In the genomic region with DNA sequence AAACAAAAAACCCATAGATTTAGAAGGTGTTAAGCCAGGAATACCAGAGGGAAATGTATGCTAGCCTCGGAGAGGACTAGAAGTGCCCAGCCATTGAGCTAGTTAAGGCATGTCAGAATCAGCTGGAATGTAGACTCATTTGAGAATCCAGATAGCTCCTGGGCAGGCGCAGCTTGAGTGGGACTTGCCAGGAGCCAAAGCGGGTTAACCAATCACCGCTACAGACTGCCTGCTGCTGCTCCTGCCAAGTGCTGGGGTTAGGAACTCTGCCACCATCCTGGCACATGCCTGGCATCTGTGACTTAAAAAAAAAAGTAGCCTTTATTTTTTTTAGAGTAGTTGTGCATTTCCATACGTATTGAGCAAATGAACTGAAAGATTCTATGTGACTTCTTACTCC, we compare ENCODE assay signal across 7 mouse cellular contexts.
DNase-seq lines count a peak whose midpoint lies in the region; ATAC-seq and TF ChIP-seq lines count a peak whose summit lies in the region.

No protein-coding gene starts in this region.

- no peaks in the 10 kb centered on the region for H3K9me3 ChIP-seq in kidney, embryonic 15.5 days (replicated peaks)
- no peaks in the 10 kb centered on the region for H3K9me3 ChIP-seq in heart, embryonic 16.5 days (replicated peaks; ENCODE audit: control insufficient read depth, low read length)

- no peaks in the 10 kb centered on the region for H3K27me3 ChIP-seq in kidney, embryonic 15.5 days
- H3K27me3 ChIP-seq in heart, embryonic 16.5 days (ENCODE audit: control insufficient read depth, insufficient read depth, low read length): no peaks in the 10 kb centered on the region

- no peak for ATAC-seq in kidney, embryonic 15.5 days (replicated peaks; ENCODE audit: low FRiP score)
- ATAC-seq in heart, embryonic 16.5 days (replicated peaks; ENCODE audit: extremely low read depth, insufficient read depth, low FRiP score): peak; percentile 84
- no peak for ATAC-seq in CD4-positive, CD25-positive, alpha-beta regulatory T cell, adult 4 months

- 90% methylated on average over 5 of the region's 5 CpGs for WGBS in kidney, embryonic 15.5 days
- WGBS in heart, embryonic 16.5 days: 55% methylated on average over 5 of the region's 5 CpGs

- H3K4me2 ChIP-seq in kidney, embryonic 15.5 days: no peak overlapping the region
- H3K4me2 ChIP-seq in heart, embryonic 16.5 days (ENCODE audit: low read depth, low read length): no peak overlapping the region

- no peak overlapping the region for H3K9ac ChIP-seq in kidney, embryonic 15.5 days
- H3K9ac ChIP-seq in heart, embryonic 16.5 days (ENCODE audit: low read length): no peak overlapping the region

- no peak for TF ChIP-seq POLR2A in brain, embryonic 14.5 days (IDR thresholded peaks at IDR 0.05; ENCODE audit: borderline replicate concordance, extremely low read depth, insufficient read depth, insufficient read length, poor library complexity, severe bottlenecking)

- peaks cover 16% of the 10 kb centered on the region for H3K4me1 ChIP-seq in kidney, embryonic 15.5 days
- peaks cover 15% of the 10 kb centered on the region for H3K4me1 ChIP-seq in heart, embryonic 16.5 days (ENCODE audit: control insufficient read depth, insufficient read depth, low read length)

- no peaks in the 10 kb centered on the region for H3K36me3 ChIP-seq in kidney, embryonic 15.5 days
- H3K36me3 ChIP-seq in heart, embryonic 16.5 days (ENCODE audit: control insufficient read depth, insufficient read depth): no peaks in the 10 kb centered on the region

- peak; percentile 81 for DNase-seq in kidney, adult 11 months
- peak; percentile 24 for DNase-seq in NIH3T3 (ENCODE audit: low read depth)
- DNase-seq in brain, embryonic 14.5 days (ENCODE audit: low read depth): peak; percentile 79
- no peak for DNase-seq in layer of hippocampus, adult 11-12 months (ENCODE audit: low spot score)

- TF ChIP-seq CTCF in brain, embryonic 14.5 days (IDR thresholded peaks at IDR 0.05; ENCODE audit: borderline replicate concordance, extremely low read depth, insufficient read depth, insufficient read length): no peak

- H3K27ac ChIP-seq in kidney, embryonic 15.5 days: no peak overlapping the region
- H3K27ac ChIP-seq in heart, embryonic 16.5 days (ENCODE audit: low read length): peak overlapping the region; percentile 21

- no peak overlapping the region for H3K4me3 ChIP-seq in kidney, embryonic 15.5 days (replicated peaks)
- no peak overlapping the region for H3K4me3 ChIP-seq in heart, embryonic 16.5 days (ENCODE audit: low read length)
